Mouse (Mus musculus): ENCODE measurements at regions not wholly inside any gene's neighbourhood (a gene's known extent, or its start where the extent isn't known, plus 50 kb on each side); places are given as distances from the start of the nearest gene placed in this dataset.

DNA sequence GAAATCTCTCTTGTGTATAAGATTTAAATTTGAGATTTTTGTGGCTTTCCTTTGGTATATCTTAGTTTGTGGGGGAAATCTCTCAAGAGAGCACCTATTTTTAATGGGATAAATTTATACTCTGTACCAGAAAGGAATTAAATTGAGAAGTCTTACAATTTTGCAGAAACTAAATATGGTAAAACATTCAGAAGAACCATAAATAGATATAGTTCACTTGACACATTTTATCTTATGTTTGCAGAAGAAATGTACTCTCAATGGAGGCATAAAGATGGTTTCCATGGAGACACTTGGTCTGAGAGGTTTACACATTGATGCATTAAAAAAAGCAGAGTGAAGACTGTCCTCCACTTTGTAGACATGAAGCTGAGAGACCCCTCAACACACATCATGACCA lies 86.9 kb downstream of the Ndufa10 start:
- intact Hi-C loops (cut with DNase I): no loop called here
- no peak for DNase-seq
- no peak for TF ChIP-seq CTCF (IDR thresholded peaks at IDR 0.05)
- no peak overlapping the region for H3K4me3 ChIP-seq
- no peak overlapping the region for H3K27ac ChIP-seq

GRCm38 (mm10) chr1:92384945-92385344 lies 88.7 kb downstream of the Ndufa10 start:
- intact Hi-C loops (cut with DNase I): no loop called here
- TF ChIP-seq CTCF (IDR thresholded peaks at IDR 0.05): no peak
- Histone ChIP-seq H3K4me3 (no peak overlapping the region), H3K27ac (no peak overlapping the region)
- no peak for DNase-seq

GRCm38 (mm10) chr1:92383749-92384148 lies 89.9 kb downstream of the Ndufa10 start:
- intact Hi-C loops (cut with DNase I): no loop called here
- TF ChIP-seq CTCF (IDR thresholded peaks at IDR 0.05): no peak

DNA sequence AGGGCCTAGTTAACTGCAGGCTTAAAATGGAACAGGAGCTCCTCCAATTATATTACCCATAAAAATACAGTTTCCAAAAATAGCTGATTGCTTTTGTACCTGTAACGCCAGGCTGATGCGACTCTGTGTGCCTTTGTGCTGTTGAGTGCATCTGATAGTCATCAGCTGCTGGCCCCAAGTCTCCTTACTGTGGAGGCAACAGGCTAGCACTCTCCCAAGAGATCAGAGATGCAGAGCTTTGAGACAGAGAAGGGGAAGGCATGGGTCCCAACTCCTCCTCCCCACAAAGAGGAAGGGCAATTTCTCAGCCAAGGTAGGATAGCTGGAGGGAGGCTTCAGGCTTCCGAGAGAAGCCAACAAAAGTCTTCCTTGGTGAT lies 94.2 kb downstream of the Ndufa10 start:
- peak; percentile 57 for DNase-seq
- H3K27ac ChIP-seq: peak overlapping the region; percentile 76
- intact Hi-C loops (cut with DNase I): no loop called here
- TF ChIP-seq CTCF (IDR thresholded peaks at IDR 0.05): no peak
- peak overlapping the region; percentile 28 for H3K4me3 ChIP-seq

More at GRCm38 (mm10) chr1:92383749-92384148, 89.9 kb downstream of the Ndufa10 start:
- H3K4me3 ChIP-seq: no peak overlapping the region
- DNase-seq: no peak
- no peak overlapping the region for H3K27ac ChIP-seq

DNA sequence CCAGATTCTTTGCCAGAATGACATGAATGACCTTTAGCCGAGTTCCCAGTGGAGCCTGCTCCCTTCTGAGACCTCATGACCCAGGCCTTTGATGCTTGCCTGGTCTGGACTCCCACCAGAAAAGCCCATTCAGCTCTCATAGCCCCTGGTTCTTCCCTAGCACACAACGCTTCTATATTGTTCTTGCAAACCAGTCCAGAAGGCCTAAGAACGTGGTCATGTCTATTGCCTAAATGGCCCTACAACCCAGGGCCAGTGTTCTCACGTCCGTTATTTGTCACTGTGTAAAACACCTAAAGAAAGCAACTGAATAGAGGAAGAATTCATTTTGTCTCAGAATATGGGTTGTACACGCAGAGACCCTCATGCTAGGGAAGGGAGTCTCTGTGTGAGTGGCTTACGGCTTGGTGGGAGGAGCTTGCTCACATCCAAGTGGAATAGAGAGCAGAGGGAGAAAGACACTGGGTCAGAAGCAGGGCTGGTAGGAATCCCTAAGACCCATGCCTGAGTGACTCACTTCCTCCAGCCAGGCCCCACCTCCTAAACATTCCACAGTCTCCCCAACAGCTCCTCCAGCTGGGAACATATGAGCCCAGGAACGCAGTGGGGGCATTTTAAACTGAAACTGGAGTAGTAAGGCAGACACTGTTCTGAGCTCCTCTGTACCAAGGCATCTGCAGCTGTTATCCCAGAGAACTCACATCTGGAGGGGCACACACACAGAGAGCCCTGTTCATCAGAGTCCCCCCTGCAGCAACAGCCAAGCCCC lies 94.7 kb downstream of the Ndufa10 start:
- Histone ChIP-seq H3K4me3 (peak overlapping the region; percentile 28), H3K27ac (peak overlapping the region; percentile 76)
- TF ChIP-seq CTCF (IDR thresholded peaks at IDR 0.05): no peak
- peak; percentile 41 for DNase-seq
- intact Hi-C loops (cut with DNase I): no loop called here

- intact Hi-C loops (cut with DNase I): no loop called here
- DNase-seq: no peak
- H3K27ac ChIP-seq: no peak overlapping the region
- H3K4me3 ChIP-seq: no peak overlapping the region
- TF ChIP-seq CTCF (IDR thresholded peaks at IDR 0.05): no peak
Measured at GRCm38 (mm10) chr1:92376456-92376855, 97.2 kb downstream of the Ndufa10 start.

DNA sequence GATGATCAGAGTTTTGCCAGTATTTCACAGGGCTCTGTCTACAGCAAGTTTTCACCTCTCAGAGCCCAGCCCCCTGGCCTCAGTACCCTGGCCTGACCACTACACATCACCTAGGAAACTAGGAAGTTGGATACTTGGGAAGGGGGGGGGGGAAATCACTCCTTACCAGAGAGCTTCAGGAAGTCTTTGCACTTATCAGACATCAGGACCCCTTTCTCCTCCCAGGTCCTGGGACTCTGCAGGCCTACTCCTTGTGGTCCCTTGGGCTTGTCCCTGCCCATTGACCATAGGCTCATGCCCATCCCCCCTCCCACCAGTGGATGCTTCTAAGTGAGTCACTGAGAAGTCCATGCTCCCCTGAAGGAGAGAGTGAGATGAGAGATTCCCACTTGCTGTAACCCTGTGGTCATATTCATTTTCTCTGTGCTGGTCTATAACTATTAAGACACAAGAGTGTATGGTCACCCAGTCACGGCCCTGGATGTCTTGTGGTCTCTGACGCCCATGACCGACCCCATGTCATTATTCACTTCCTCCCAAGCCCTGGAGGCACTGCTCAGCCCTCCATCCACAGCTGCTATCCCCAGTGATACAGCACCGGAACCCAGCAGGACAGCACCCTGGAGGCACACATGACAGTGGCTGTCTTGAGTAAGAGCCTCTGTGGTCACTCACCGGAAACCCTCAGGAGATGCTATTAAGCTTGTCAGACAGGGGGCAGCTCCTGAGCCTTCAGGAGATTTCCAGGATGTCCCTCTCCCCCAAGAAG lies 101.3 kb downstream of the Ndufa10 start:
- DNase-seq: no peak
- H3K4me3 ChIP-seq: no peak overlapping the region
- no peak for TF ChIP-seq CTCF (IDR thresholded peaks at IDR 0.05)
- H3K27ac ChIP-seq: 0 out of 2 replicates have a peak overlapping the region, but pooled peaks have one; percentile 3
- intact Hi-C loops (cut with DNase I): no loop called here

DNA sequence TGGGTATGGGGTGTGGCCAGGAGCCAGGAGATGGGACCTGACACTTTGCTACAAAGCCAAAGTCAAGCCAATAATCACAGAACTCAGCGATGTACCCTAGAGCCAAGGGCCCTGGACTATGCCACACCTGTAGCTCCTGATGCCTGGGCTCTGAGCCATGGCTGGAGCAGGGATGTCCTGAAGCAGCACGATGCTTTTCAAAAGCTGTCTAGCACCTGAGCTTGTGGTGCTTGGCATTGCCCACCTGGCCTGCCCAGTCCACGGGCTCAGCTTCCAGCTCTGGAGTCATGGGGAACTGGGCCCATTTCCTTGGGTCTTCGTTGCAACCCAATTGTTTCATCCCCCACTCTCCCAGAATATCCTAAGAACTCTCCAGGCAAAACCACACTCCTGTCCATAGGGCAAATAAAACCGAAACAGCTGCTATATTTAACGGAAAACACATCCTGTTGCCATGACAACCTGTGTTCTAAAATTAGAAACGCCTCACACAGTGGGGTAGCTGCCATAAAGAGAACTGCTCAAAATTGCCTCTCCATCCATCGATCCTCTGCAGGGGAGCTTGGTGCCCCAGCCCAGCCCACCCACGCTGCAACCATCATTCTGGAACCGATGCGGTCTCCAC lies 102.2 kb downstream of the Ndufa10 start:
- no peak for TF ChIP-seq CTCF (IDR thresholded peaks at IDR 0.05)
- DNase-seq: no peak
- Histone ChIP-seq H3K27ac (0 out of 2 replicates have a peak overlapping the region, but pooled peaks have one; percentile 3), H3K4me3 (no peak overlapping the region)
- intact Hi-C loops (cut with DNase I): no loop called here

DNA sequence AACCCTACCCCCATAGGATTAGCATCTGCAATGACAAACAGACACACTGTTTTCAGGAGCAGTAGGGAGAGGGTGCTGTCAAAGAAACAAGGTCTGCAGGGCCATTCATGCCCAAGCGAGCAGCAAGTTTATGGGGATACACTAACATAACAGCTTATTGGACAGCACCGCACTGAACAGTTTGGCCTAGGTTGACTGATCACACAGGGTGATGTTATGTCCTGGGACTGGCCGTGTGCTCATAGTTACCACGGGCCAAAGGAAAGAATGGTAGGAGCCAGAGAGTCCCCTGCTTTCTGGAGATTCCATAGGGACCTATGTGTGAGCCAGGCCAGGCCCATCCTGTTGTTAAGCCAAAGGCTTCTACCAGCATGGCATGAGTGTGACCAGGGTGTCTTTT lies 102.8 kb downstream of the Ndufa10 start:
- no peak for TF ChIP-seq CTCF (IDR thresholded peaks at IDR 0.05)
- Histone ChIP-seq H3K4me3 (no peak overlapping the region), H3K27ac (no peak overlapping the region)
- intact Hi-C loops (cut with DNase I): no loop called here
- no peak for DNase-seq

DNA sequence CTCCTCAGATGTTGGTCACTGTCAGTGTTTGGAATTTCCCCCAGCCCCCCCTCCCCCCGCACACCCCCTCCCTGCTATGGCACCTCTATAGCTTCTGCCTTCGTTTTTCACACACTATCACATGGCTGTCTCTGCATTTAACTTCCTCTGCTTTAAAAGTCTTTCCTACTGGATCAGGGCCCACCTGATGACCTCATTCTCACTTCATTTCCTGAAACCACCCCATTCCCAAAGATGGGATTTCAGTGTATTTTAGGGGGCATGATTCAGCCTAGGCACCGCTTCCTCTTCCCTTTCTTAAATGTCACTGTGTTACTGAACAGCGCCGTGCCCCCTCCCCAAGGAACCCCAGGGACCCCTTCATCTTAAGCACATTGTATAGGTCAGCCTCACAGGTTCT lies 103.7 kb downstream of the Ndufa10 start:
- intact Hi-C loops (cut with DNase I): no loop called here
- TF ChIP-seq CTCF (IDR thresholded peaks at IDR 0.05): no peak

DNA sequence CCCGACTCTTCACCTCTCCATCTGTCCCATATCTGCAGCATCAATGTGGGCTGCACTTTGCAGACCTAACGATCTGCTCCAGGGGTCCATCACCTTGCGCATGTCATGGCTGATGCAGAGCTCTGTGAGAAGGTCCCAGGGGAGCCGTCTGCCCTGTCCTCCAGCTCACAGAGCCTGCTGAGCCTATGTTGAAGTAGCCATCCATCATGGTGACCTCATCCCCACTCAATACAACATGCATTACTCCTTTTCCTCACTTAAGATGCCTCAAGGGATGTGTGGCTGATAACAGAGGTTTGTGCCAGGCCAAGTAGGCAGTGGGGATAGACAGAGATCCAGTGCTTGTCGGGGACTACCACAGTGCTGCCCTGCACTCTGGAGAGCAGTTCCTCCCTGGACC lies 107.4 kb downstream of the Ndufa10 start:
- TF ChIP-seq CTCF (IDR thresholded peaks at IDR 0.05): no peak
- intact Hi-C loops (cut with DNase I): no loop called here

More for the DNA sequence above, 103.7 kb downstream of the Ndufa10 start:
- Histone ChIP-seq H3K27ac (no peak overlapping the region), H3K4me3 (no peak overlapping the region)
- no peak for DNase-seq

DNA sequence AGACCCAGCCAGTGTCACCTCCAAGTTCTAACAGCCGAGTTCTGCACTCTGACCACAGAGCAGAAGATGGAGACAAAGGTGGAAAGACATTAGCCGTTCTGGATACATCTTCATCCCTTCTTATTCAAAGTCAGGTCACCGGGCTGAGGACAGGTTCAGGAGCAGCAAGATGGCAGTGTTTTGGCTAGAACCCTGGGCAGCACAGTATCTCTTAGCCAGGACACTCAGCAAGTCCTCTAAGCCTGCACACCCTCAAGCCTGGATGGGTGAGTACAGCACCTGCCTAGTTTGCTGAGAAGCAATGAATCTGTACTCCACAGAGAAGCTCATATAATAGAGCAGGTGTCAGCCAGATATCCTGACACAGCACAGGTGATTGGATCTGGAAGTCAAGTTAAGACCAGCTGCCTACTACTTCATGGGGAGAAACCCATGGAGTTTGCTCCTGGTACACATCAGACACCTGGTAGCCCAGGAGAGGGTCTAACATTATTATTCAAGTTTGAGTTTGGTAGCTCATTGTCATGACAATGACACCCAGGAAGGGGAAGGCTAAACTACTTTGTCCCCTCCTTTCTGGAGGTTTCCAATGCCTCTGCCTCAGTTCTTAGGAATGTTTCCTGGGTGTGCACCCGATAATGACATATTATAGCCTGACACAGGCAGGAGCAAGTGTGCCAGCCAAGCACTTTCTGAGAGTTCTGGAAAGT lies 108.1 kb downstream of the Ndufa10 start:
- no peak overlapping the region for H3K27ac ChIP-seq
- no peak for TF ChIP-seq CTCF (IDR thresholded peaks at IDR 0.05)
- H3K4me3 ChIP-seq: no peak overlapping the region
- intact Hi-C loops (cut with DNase I): no loop called here
- no peak for DNase-seq

More for the DNA sequence above, 107.4 kb downstream of the Ndufa10 start:
- Histone ChIP-seq H3K27ac (no peak overlapping the region), H3K4me3 (no peak overlapping the region)
- DNase-seq: no peak

Data from gastrocnemius, adult 2 months (tissue).